Mouse (Mus musculus): Measurements from ENCODE around the gene Ccdc103. TPM values are rescaled to one million over a fixed set of nuclear protein-coding genes. Genes with fewer than 3 reads are reported as not detected.

The Ccdc103 gene
- total and polyA plus RNA-seq, 3 experiments, result 1.4 to 1.6 TPM; not detected in 1

- H3K4me3 ChIP-seq (ENCODE audit: control insufficient read depth in 1 of 2, insufficient read depth in 1 of 2, low read depth in 2 of 2, low read length in 2 of 2), result no peak overlapping the region
These were observed 15.6 kb downstream of the Ccdc103 start for GRCm38 (mm10) chr11:102896641-102897040.

GRCm38 (mm10) chr11:102898408-102898807, 17.4 kb downstream of the Ccdc103 start:
- Histone ChIP-seq H3K27ac (ENCODE audit: control insufficient read depth, low read depth, low read length) (no peak overlapping the region), H3K79me2 (ENCODE audit: control insufficient read depth, insufficient read depth, low read length, poor library complexity) (no peaks in the 10 kb centered on the region), H3K27me3 (ENCODE audit: control insufficient read depth in 1 of 2, insufficient read depth in 2 of 2, low read length in 2 of 2) (no peaks in the 10 kb centered on the region), H3K9me3 (replicated peaks; ENCODE audit: insufficient read depth, low read length) (no peaks in the 10 kb centered on the region), H3K36me3 (ENCODE audit: control insufficient read depth in 1 of 2, insufficient read depth in 2 of 2, low read length in 2 of 2) (peaks cover 0 to 10% of the 10 kb centered on the region in 2 experiments; a peak in 2 of 4 replicates), H3K9ac (ENCODE audit: control insufficient read depth, low read depth, low read length, poor library complexity, severe bottlenecking) (no peak overlapping the region), H3K4me1 (ENCODE audit: control insufficient read depth in 1 of 2, insufficient read depth in 2 of 2, low read length in 2 of 2) (peaks cover 7 to 19% of the 10 kb centered on the region in 2 experiments), H3K4me3 (ENCODE audit: control insufficient read depth in 1 of 2, insufficient read depth in 1 of 2, low read depth in 2 of 2, low read length in 2 of 2) (no peak overlapping the region)
- TF ChIP-seq USF1 (IDR thresholded peaks at IDR 0.05; ENCODE audit: low read depth, low read length) (no peak), EP300 (IDR thresholded peaks at IDR 0.05; ENCODE audit: low read depth in 1 of 2, low read length in 2 of 2) (no peak), ZKSCAN1 (IDR thresholded peaks at IDR 0.05; ENCODE audit: low read depth, low read length) (no peak), TCF12 (IDR thresholded peaks at IDR 0.05; ENCODE audit: low read depth, low read length) (no peak), MYB (IDR thresholded peaks at IDR 0.05; ENCODE audit: low read depth, low read length) (no peak), POLR2A (IDR thresholded peaks at IDR 0.05; ENCODE audit: control insufficient read depth in 1 of 2, insufficient read depth in 1 of 2, low read depth in 1 of 2, low read length in 2 of 2, poor library complexity in 1 of 2) (no peak), GABPA (IDR thresholded peaks at IDR 0.05; ENCODE audit: low read depth, low read length) (no peak), MAZ (IDR thresholded peaks at IDR 0.05; ENCODE audit: low read depth, low read length) (no peak), MXI1 (IDR thresholded peaks at IDR 0.05; ENCODE audit: low read depth, low read length) (no peak), RAD21 (IDR thresholded peaks at IDR 0.05; ENCODE audit: low read depth, low read length) (no peak), NRF1 (IDR thresholded peaks at IDR 0.05; ENCODE audit: insufficient read depth, low read depth, low read length, poor library complexity, severe bottlenecking) (no peak), BHLHE40 (IDR thresholded peaks at IDR 0.05; ENCODE audit: borderline replicate concordance, low read depth, low read length) (no peak), KAT2A (conservative IDR thresholded peaks at IDR 0.05; ENCODE audit: low read depth, low read length) (no peak)
- no peak for DNase-seq (ENCODE audit: low read depth, low spot score)

More at GRCm38 (mm10) chr11:102896641-102897040, 15.6 kb downstream of the Ccdc103 start:
- peaks cover 0 to 10% of the 10 kb centered on the region in 2 experiments; a peak in 2 of 4 replicates for H3K36me3 ChIP-seq (ENCODE audit: control insufficient read depth in 1 of 2, insufficient read depth in 2 of 2, low read length in 2 of 2)
- H3K27ac ChIP-seq (ENCODE audit: control insufficient read depth, low read depth, low read length), result no peak overlapping the region
- no peak for TF ChIP-seq HCFC1 (IDR thresholded peaks at IDR 0.05; ENCODE audit: low read depth, low read length)
- no peak for TF ChIP-seq KAT2A (conservative IDR thresholded peaks at IDR 0.05; ENCODE audit: low read depth, low read length)
- no peak for TF ChIP-seq MYC (IDR thresholded peaks at IDR 0.05; ENCODE audit: low read depth, low read length)
- no peak for TF ChIP-seq ETS1 (IDR thresholded peaks at IDR 0.05; ENCODE audit: low read depth, low read length)
- no peak for TF ChIP-seq ZNF384 (IDR thresholded peaks at IDR 0.05; ENCODE audit: low read depth, low read length)
- no peak overlapping the region for H3K9ac ChIP-seq (ENCODE audit: control insufficient read depth, low read depth, low read length, poor library complexity, severe bottlenecking)
- H3K79me2 ChIP-seq (ENCODE audit: control insufficient read depth, insufficient read depth, low read length, poor library complexity), result no peaks in the 10 kb centered on the region
- no peak for DNase-seq (ENCODE audit: low read depth, low spot score)
- no peaks in the 10 kb centered on the region for H3K27me3 ChIP-seq (ENCODE audit: control insufficient read depth in 1 of 2, insufficient read depth in 2 of 2, low read length in 2 of 2)
- no peaks in the 10 kb centered on the region for H3K9me3 ChIP-seq (replicated peaks; ENCODE audit: insufficient read depth, low read length)
- peaks cover 7 to 19% of the 10 kb centered on the region in 2 experiments for H3K4me1 ChIP-seq (ENCODE audit: control insufficient read depth in 1 of 2, insufficient read depth in 2 of 2, low read length in 2 of 2)

All from MEL (cell line).